Mouse (Mus musculus) adipocyte (in vitro differentiated cells): ENCODE results near the gene Ptgdr.
"Not testable (repeated sequence)": the region's sequence is repeated elsewhere in the genome, so short reads cannot be mapped to it uniquely, and the experiment has no call there.

ENCODE experiments used
- DNase-seq: peaks from one replicate; pipeline ENCODE4 v3.0.0-alpha.2; 2016; ENCODE audit warnings: low spot score

Ptgdr gene

GRCm38 (mm10) chr14:44858868-44859613 is at the start of gene Ptgdr:
TSS of gene Ptgdr (minus strand) at chr14:44859375.
- DNase-seq, result no peak

GRCm38 (mm10) chr14:44907774-44908173 is 48.6 kb upstream of the Ptgdr start:
- DNase-seq, result no peak

DNA sequence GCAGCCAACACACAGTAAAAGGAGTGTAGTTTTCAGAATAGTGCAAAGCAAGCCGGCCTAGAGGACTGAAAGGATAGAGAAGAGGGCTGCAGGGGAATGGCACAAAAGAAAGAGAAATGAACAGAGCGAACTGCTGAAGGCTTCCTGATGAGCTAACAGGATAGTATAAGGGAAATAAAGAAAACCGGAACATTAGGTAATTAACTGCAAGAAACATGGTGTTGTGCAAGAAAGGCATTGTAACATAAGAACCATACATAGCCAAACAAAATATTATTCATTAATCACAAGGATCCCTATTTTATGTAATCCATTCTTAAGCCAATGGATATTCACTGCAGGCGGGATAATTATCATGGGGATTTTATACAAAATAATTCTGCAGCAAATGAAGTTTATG is 45.0 kb upstream of the Ptgdr start:
- no peak for DNase-seq

DNA sequence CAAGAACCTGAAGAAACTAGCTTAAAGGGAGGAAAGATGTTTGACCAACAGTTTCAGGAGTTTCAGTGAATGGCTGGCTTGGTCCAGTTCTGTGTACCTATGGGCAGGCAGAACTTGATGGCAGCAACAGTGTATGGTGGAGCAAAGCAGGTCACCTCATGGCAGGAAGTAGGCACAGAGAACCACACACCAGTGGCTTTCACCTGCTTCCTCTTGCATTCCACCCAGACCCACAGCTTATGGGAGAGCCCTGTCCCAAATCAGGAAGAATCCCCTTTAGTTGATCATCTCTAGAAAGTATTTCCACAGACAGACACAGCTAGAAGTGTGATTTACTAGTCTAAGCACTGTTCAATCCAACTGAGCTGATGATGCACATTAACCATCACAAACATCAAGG is 42.6 kb upstream of the Ptgdr start:
- DNase-seq, result not testable (repeated sequence)

- no peak for DNase-seq
Measured at GRCm38 (mm10) chr14:44891387-44892132, 32.4 kb upstream of the Ptgdr start.

- DNase-seq, result peak; percentile 35
Measured at GRCm38 (mm10) chr14:44869686-44870085, 10.5 kb upstream of the Ptgdr start.

- no peak for DNase-seq
Measured at GRCm38 (mm10) chr14:44865661-44866060, 6.5 kb upstream of the Ptgdr start.

- DNase-seq, result no peak
Measured at GRCm38 (mm10) chr14:44863086-44863485, 3.9 kb upstream of the Ptgdr start.

- DNase-seq, result no peak
Measured at GRCm38 (mm10) chr14:44861161-44861560, 2.0 kb upstream of the Ptgdr start.

GRCm38 (mm10) chr14:44858372-44858771 is 803 bp downstream of the Ptgdr start:
- no peak for DNase-seq

GRCm38 (mm10) chr14:44850637-44851036 is 8.5 kb downstream of the Ptgdr start:
- peak; percentile 3 for DNase-seq

DNA sequence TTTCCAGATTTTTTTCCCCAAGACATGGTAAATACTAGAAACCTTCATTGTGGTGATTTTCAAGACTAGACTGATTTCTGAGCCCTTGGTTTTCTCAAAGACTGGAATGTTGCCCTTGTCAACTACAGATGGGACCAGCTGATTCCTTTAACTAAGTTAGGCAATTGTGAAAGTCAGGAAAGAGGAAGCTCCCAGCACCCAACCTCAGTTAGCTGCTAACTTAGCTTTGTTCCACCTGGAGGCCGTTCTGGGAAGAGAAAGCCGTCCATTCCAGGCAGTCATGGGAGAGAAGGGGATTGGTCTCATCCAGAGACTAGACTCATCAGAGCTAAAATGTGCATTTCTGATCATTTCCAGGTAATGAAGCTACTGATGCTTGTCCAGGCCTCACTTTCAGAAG is 11.4 kb downstream of the Ptgdr start:
- DNase-seq, result no peak

GRCm38 (mm10) chr14:44846558-44847263 is 12.5 kb downstream of the Ptgdr start:
- DNase-seq, result no peak

GRCm38 (mm10) chr14:44843768-44844755 is 15.1 kb downstream of the Ptgdr start:
- DNase-seq, result no peak

DNA sequence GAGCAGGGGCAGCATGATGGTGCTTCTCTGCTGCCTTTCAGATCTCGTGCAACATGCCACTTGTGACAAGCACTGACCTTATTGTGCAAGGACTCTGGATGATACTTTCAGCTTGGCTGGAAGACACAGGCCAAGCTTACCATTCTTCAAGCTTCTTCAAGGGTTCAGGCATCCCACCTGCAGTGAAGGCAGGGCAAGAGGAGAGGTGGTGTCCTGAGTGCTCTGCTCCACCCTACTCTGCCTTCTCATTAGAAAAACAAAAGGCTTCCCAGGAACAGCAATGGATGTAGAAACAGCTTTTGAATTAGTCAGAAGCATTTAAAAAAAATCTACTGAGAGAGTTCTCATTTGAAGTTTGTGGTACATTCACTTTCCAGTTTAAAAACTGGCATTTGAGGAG is 20.5 kb downstream of the Ptgdr start:
- DNase-seq, result no peak

GRCm38 (mm10) chr14:44835132-44835531 is 24.0 kb downstream of the Ptgdr start:
- no peak for DNase-seq

GRCm38 (mm10) chr14:44834134-44834533 is 25.0 kb downstream of the Ptgdr start:
- not testable (repeated sequence) for DNase-seq

- DNase-seq, result not testable (repeated sequence)
Measured at GRCm38 (mm10) chr14:44833096-44833495, 26.1 kb downstream of the Ptgdr start.

DNA sequence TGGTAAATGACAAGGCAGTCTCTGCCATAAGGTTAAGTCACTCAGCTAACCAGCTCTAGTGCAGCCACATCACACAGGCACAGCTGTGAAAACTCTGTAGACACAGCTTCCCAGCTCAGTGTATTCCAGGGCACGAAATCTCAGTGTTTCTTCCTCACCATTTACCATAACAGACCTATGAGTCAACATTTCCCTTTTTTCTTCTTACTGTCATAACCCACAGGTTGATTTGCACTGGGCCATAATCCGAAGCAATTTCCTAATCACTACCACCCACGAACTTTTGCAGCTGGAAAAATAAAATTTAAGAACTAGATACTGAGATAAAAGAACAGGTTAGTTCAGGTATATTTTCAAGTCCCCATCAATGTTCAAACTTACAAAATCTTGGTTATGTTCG is 31.4 kb downstream of the Ptgdr start:
- DNase-seq, result no peak

- no peak for DNase-seq
Measured at GRCm38 (mm10) chr14:44821177-44822057, 37.8 kb downstream of the Ptgdr start.

DNA sequence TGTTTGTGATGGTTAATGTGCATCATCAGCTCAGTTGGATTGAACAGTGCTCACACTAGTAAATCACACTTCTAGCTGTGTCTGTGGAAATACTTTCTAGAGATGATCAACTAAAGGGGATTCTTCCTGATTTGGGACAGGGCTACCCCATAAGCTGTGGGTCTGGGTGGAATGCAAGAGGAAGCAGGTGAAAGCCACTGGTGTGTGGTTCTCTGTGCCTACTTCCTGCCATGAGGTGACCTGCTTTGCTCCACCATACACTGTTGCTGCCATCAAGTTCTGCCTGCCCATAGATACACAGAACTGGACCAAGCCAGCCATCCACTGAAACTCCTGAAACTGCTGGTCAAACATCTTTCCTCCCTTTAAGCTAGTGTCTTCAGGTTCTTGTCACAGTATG is 46.0 kb downstream of the Ptgdr start:
- DNase-seq, result not testable (repeated sequence)
